Mouse (Mus musculus): ENCODE measurements around the gene Ckm.

Gene Ckm

GRCm38 (mm10) chr7:19432475-19432874, 27.9 kb downstream of the Ckm start:
- no peak for DNase-seq (ENCODE audit: low read depth, low spot score)

GRCm38 (mm10) chr7:19436276-19436675, 31.7 kb downstream of the Ckm start:
- DNase-seq (ENCODE audit: low read depth, low spot score), result no peak

- no peak for DNase-seq (ENCODE audit: low read depth, low spot score)
Observed at GRCm38 (mm10) chr7:19437048-19437447, 32.5 kb downstream of the Ckm start.

GRCm38 (mm10) chr7:19441448-19442091, 37.0 kb downstream of the Ckm start:
- DNase-seq (ENCODE audit: low read depth, low spot score), result no peak

GRCm38 (mm10) chr7:19443344-19443743, 38.8 kb downstream of the Ckm start:
- peak; percentile 67 for DNase-seq (ENCODE audit: low read depth, low spot score)

- no peak for DNase-seq (ENCODE audit: low read depth, low spot score)
Observed at GRCm38 (mm10) chr7:19444801-19445200, 40.2 kb downstream of the Ckm start.

- no peak for DNase-seq (ENCODE audit: low read depth, low spot score)
Observed at GRCm38 (mm10) chr7:19447689-19448088, 43.1 kb downstream of the Ckm start.

GRCm38 (mm10) chr7:19449165-19449564, 44.6 kb downstream of the Ckm start:
- no peak for DNase-seq (ENCODE audit: low read depth, low spot score)

- no peak for DNase-seq (ENCODE audit: low read depth, low spot score)
Observed at GRCm38 (mm10) chr7:19455186-19455585, 50.6 kb downstream of the Ckm start.

- DNase-seq (ENCODE audit: low read depth, low spot score), result no peak
Observed at GRCm38 (mm10) chr7:19455819-19456495, 51.4 kb downstream of the Ckm start.

- no peak for DNase-seq (ENCODE audit: low read depth, low spot score)
Observed at GRCm38 (mm10) chr7:19456628-19457027, 52.1 kb downstream of the Ckm start.

- no peak for DNase-seq (ENCODE audit: low read depth, low spot score)
Observed at GRCm38 (mm10) chr7:19457414-19458071, 53.0 kb downstream of the Ckm start.

- DNase-seq (ENCODE audit: low read depth, low spot score), result peak; percentile 75
Observed at GRCm38 (mm10) chr7:19458072-19458486, 53.5 kb downstream of the Ckm start.

GRCm38 (mm10) chr7:19458591-19459111, 54.1 kb downstream of the Ckm start, which contains the start of gene Mark4:
Mark4 (minus strand) TSS chr7:19458821.
- peak; percentile 83 for DNase-seq (ENCODE audit: low read depth, low spot score)

- DNase-seq (ENCODE audit: low read depth, low spot score), result no peak
Observed at GRCm38 (mm10) chr7:19459144-19459870, 54.7 kb downstream of the Ckm start.

- DNase-seq (ENCODE audit: low read depth, low spot score), result no peak
Observed at GRCm38 (mm10) chr7:19460500-19460899, 55.9 kb downstream of the Ckm start.

GRCm38 (mm10) chr7:19461488-19461887, 56.9 kb downstream of the Ckm start:
- DNase-seq (ENCODE audit: low read depth, low spot score), result peak; percentile 63

GRCm38 (mm10) chr7:19462443-19462842, 57.9 kb downstream of the Ckm start:
- no peak for DNase-seq (ENCODE audit: low read depth, low spot score)

- DNase-seq (ENCODE audit: low read depth, low spot score), result no peak
Observed at GRCm38 (mm10) chr7:19462884-19463381, 58.4 kb downstream of the Ckm start, which contains the start of gene Exoc3l2. Exoc3l2 (plus strand) TSS chr7:19463331.

GRCm38 (mm10) chr7:19464367-19465307, 60.1 kb downstream of the Ckm start:
- no peak for DNase-seq (ENCODE audit: low read depth, low spot score)
